Mouse (Mus musculus) MEL (cell line): ENCODE measurements around the gene Cul3. TPM values are rescaled to one million over a fixed set of nuclear protein-coding genes. Genes with fewer than 3 reads are reported as not detected.

ENCODE experiments used
- DNase-seq: peaks from one replicate; pipeline ENCODE4 v3.0.0; 2011; ENCODE audit warnings: low read depth, low spot score
- H3K27ac ChIP-seq: 2 replicates; pipeline ENCODE4 v1.5.1; 2012; ENCODE audit warnings: low read depth, mild to moderate bottlenecking, control low read depth, low read length, moderate library complexity; ENCODE audit not compliant: control insufficient read depth
- H3K27me3 ChIP-seq, 2 experiments: fragments of 150-350 bp in 1 of 2; sonication (generic) in 1 of 2; 2 replicates each; pipeline ENCODE4 v1.6.1; 2012; ENCODE audit warnings: low read length in 2 of 2, mild to moderate bottlenecking in 2 of 2, improper control_type of control experiment in 1 of 2, moderate library complexity in 1 of 2; ENCODE audit not compliant: insufficient read depth in 2 of 2, control insufficient read depth in 1 of 2
- H3K36me3 ChIP-seq, 2 experiments: 2 replicates each; pipeline ENCODE4 v1.6.1; 2012 to 2014; ENCODE audit warnings: low read length in 2 of 2, improper control_type of control experiment in 1 of 2, inconsistent platforms in 1 of 2, mild to moderate bottlenecking in 1 of 2; ENCODE audit not compliant: insufficient read depth in 2 of 2, control insufficient read depth in 1 of 2
- H3K4me1 ChIP-seq, 2 experiments: fragments of 150-350 bp in 1 of 2; sonication (generic) in 1 of 2; 2 replicates each; pipeline ENCODE4 v1.6.1; 2012; ENCODE audit warnings: low read length in 2 of 2, improper control_type of control experiment in 1 of 2, mild to moderate bottlenecking in 1 of 2; ENCODE audit not compliant: insufficient read depth in 2 of 2, control insufficient read depth in 1 of 2
- H3K4me3 ChIP-seq, 2 experiments: fragments of 150-350 bp in 1 of 2; sonication (generic) in 1 of 2; 2 replicates each; pipeline ENCODE4 v1.5.1; 2012; ENCODE audit warnings: low read depth in 2 of 2, low read length in 2 of 2, mild to moderate bottlenecking in 2 of 2, moderate library complexity in 2 of 2, control low read depth in 1 of 2, improper control_type of control experiment in 1 of 2; ENCODE audit not compliant: control insufficient read depth in 1 of 2, insufficient read depth in 1 of 2
- H3K79me2 ChIP-seq: 2 replicates; pipeline ENCODE4 v1.6.1; 2012; ENCODE audit warnings: mild to moderate bottlenecking, low read length, moderate library complexity; ENCODE audit not compliant: control insufficient read depth, poor library complexity, insufficient read depth
- H3K9ac ChIP-seq: 2 replicates; pipeline ENCODE4 v1.6.1; 2012; ENCODE audit warnings: low read depth, mild to moderate bottlenecking, control low read depth, low read length, moderate library complexity; ENCODE audit not compliant: control insufficient read depth, poor library complexity, severe bottlenecking
- H3K9me3 ChIP-seq: fragments of 150-350 bp; sonication (generic); replicated peaks from 2 replicates; pipeline ENCODE4 v1.6.1; 2012; ENCODE audit warnings: mild to moderate bottlenecking, low read length, improper control_type of control experiment, moderate library complexity; ENCODE audit not compliant: insufficient read depth
- CHD1 ChIP-seq: IDR thresholded peaks from 2 replicates; pipeline ENCODE4 v1.6.1; 2012; ENCODE audit warnings: low read depth, mild to moderate bottlenecking, inconsistent platforms, low read length, improper control_type of control experiment
- CHD2 ChIP-seq: IDR thresholded peaks from 2 replicates; pipeline ENCODE4 v1.6.1; 2011; ENCODE audit warnings: low read length, improper control_type of control experiment
- CTCF ChIP-seq, 3 experiments: IDR thresholded peaks in 2 of 3; conservative IDR thresholded peaks in 1 of 3; 2 replicates each; pipeline ENCODE4 v1.5.1; 2011 to 2012; ENCODE audit warnings: low read length in 3 of 3, low read depth in 2 of 3, mild to moderate bottlenecking in 2 of 3, improper control_type of control experiment in 1 of 3, inconsistent platforms in 1 of 3, mixed read lengths in 1 of 3, moderate library complexity in 1 of 3; ENCODE audit not compliant: control insufficient read depth in 1 of 3, insufficient read depth in 1 of 3, poor library complexity in 1 of 3, severe bottlenecking in 1 of 3
- E2F4 ChIP-seq: IDR thresholded peaks from 2 replicates; pipeline ENCODE4 v1.6.1; 2011; ENCODE audit warnings: low read depth, low read length, improper control_type of control experiment, borderline replicate concordance
- ELF1 ChIP-seq: IDR thresholded peaks from 2 replicates; pipeline ENCODE4 v1.6.1; 2014; ENCODE audit warnings: low read depth, mild to moderate bottlenecking, inconsistent platforms, low read length, improper control_type of control experiment, moderate library complexity
- EP300 ChIP-seq, 2 experiments: IDR thresholded peaks; 2 replicates each; pipeline ENCODE4 v1.6.1; 2011; ENCODE audit warnings: improper control_type of control experiment in 2 of 2, low read length in 2 of 2, low read depth in 1 of 2, mild to moderate bottlenecking in 1 of 2
- ETS1 ChIP-seq: IDR thresholded peaks from 2 replicates; pipeline ENCODE4 v1.6.1; 2012; ENCODE audit warnings: low read depth, mild to moderate bottlenecking, inconsistent platforms, low read length, improper control_type of control experiment, moderate library complexity
- GATA1 ChIP-seq: IDR thresholded peaks from 2 replicates; pipeline ENCODE4 v1.6.1; 2011; ENCODE audit warnings: low read depth, low read length, improper control_type of control experiment
- HCFC1 ChIP-seq: IDR thresholded peaks from 2 replicates; pipeline ENCODE4 v1.6.1; 2012; ENCODE audit warnings: low read depth, mild to moderate bottlenecking, inconsistent platforms, low read length, improper control_type of control experiment, moderate library complexity
- MAFK ChIP-seq: IDR thresholded peaks from 2 replicates; pipeline ENCODE4 v1.6.1; 2011; ENCODE audit warnings: low read depth, mild to moderate bottlenecking, low read length, improper control_type of control experiment, borderline replicate concordance
- MAX ChIP-seq: IDR thresholded peaks from 2 replicates; pipeline ENCODE4 v1.6.1; 2011; ENCODE audit warnings: low read length, improper control_type of control experiment
- MEF2A ChIP-seq: IDR thresholded peaks from 2 replicates; pipeline ENCODE4 v1.6.1; 2014; ENCODE audit warnings: low read depth, mild to moderate bottlenecking, inconsistent platforms, low read length, improper control_type of control experiment; ENCODE audit not compliant: poor library complexity, insufficient replicate concordance, severe bottlenecking; ENCODE audit errors: extremely low read depth
- MYB ChIP-seq: IDR thresholded peaks from 2 replicates; pipeline ENCODE4 v1.6.1; 2011; ENCODE audit warnings: mild to moderate bottlenecking, low read depth, low read length, improper control_type of control experiment
- MYC ChIP-seq: IDR thresholded peaks from 2 replicates; pipeline ENCODE4 v1.6.1; 2011; ENCODE audit warnings: low read depth, mild to moderate bottlenecking, low read length, improper control_type of control experiment, moderate library complexity
- NELFE ChIP-seq: IDR thresholded peaks from 2 replicates; pipeline ENCODE4 v1.6.1; 2011; ENCODE audit warnings: low read depth, low read length, improper control_type of control experiment
- NRF1 ChIP-seq: IDR thresholded peaks from 2 replicates; pipeline ENCODE4 v1.6.1; 2014; ENCODE audit warnings: low read depth, mild to moderate bottlenecking, inconsistent platforms, low read length, improper control_type of control experiment, moderate library complexity; ENCODE audit not compliant: poor library complexity, insufficient read depth, severe bottlenecking
- RCOR1 ChIP-seq: IDR thresholded peaks from 2 replicates; pipeline ENCODE4 v1.6.1; 2012; ENCODE audit warnings: low read depth, mild to moderate bottlenecking, inconsistent platforms, low read length, improper control_type of control experiment
- SIN3A ChIP-seq: IDR thresholded peaks from 2 replicates; pipeline ENCODE4 v1.6.1; 2012; ENCODE audit warnings: low read length, improper control_type of control experiment, inconsistent platforms
- SMC3 ChIP-seq: IDR thresholded peaks from 2 replicates; pipeline ENCODE4 v1.6.1; 2011; ENCODE audit warnings: low read depth, low read length, improper control_type of control experiment
- TAL1 ChIP-seq: IDR thresholded peaks from 2 replicates; pipeline ENCODE4 v1.6.1; 2012; ENCODE audit warnings: mild to moderate bottlenecking, inconsistent platforms, low read length, moderate library complexity, mixed read lengths
- ZNF384 ChIP-seq: IDR thresholded peaks from 2 replicates; pipeline ENCODE4 v1.6.1; 2012; ENCODE audit warnings: low read depth, mild to moderate bottlenecking, inconsistent platforms, low read length, improper control_type of control experiment
- polyA plus RNA-seq, 2 experiments: library from polyadenylated mRNA; stranded (reverse) in 1 of 2; unstranded in 1 of 2; fragments of >175 nt in 1 of 2; fragments of >200 nt in 1 of 2; gene quantifications; 2 replicates each; pipeline versions ENCODE4 v1.2.1 to v1.2.4; 2012; ENCODE audit warnings: low replicate concordance in 2 of 2, low read depth in 1 of 2; ENCODE audit not compliant: insufficient read length in 2 of 2, insufficient read depth in 1 of 2, missing spikeins in 1 of 2
- total RNA-seq: library from RNA; depleted of rRNA; stranded (reverse); fragments of 300-350 nt; gene quantifications from 2 replicates; pipeline ENCODE4 v1.2.3, GENCODE M21; 2012

Gene Cul3
- total and polyA plus RNA-seq, 3 experiments, result 68.2 to 1,559 (median 90.9) TPM

DNA sequence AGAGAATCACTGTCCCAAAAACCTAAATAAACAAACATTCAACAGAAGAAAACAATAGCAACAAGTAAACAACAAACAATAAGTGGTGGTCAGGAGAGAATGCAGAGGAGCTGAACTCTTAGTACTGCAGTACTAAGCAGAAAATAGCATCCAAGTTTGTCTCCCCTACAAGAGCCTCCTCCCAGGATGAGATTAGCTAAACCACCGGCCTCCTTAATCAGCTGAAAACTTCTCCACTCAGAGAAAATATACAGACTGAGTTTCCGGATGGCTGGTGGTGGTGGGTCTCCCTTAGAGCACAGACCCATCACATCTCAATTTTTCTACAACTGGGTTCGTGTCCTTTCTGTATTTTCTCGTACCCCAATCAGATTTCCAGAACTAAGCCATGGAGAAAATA lies 47.0 kb downstream of the Cul3 start:
- peak; percentile 64 for DNase-seq
- H3K9me3 ChIP-seq, result no peaks in the 10 kb centered on the region
- peak overlapping the region; percentile 34; the same call in 1 of the 2 replicates for H3K27ac ChIP-seq
- H3K79me2 ChIP-seq, result peaks cover 35% of the 10 kb centered on the region
- H3K36me3 ChIP-seq, result peaks cover 18 to 32% of the 10 kb centered on the region in 2 experiments
- H3K4me1 ChIP-seq, result peaks cover 12 to 23% of the 10 kb centered on the region in 2 experiments
- H3K4me3 ChIP-seq, result 0 out of 4 replicates have a peak overlapping the region, but pooled peaks of 1 of the 2 experiments have one; percentile 19
- TF ChIP-seq MEF2A, result no peak
- no peak for TF ChIP-seq NELFE
- TF ChIP-seq NRF1, result no peak
- TF ChIP-seq ELF1, result no peak
- no peak for TF ChIP-seq CTCF (IDR thresholded peaks at IDR 0.05 in 2 of 3, conservative IDR thresholded peaks at IDR 0.05 in 1 of 3; ENCODE audit: control insufficient read depth in 1 of 3, insufficient read depth in 1 of 3, low read depth in 2 of 3, low read length in 3 of 3, poor library complexity in 1 of 3, severe bottlenecking in 1 of 3)
- peak; percentile 32; the same call in 1 of the 2 replicates for TF ChIP-seq GATA1
- no peak for TF ChIP-seq MAFK
- TF ChIP-seq MYB, result no peak
- no peak for TF ChIP-seq TAL1
- no peak for TF ChIP-seq CHD1
- TF ChIP-seq ETS1, result peak; percentile 73
- no peak for TF ChIP-seq MYC
- TF ChIP-seq ZNF384, result peak; percentile 74; the same call in 1 of the 2 replicates
- TF ChIP-seq EP300 (IDR thresholded peaks at IDR 0.05; ENCODE audit: low read depth in 1 of 2, low read length in 2 of 2), result peak; percentile 45 to 53; a peak in 2 of 4 replicates
- no peak for TF ChIP-seq MAX
- TF ChIP-seq SIN3A, result peak; percentile 40
- TF ChIP-seq HCFC1, result no peak
- TF ChIP-seq CHD2, result no peak
- no peak for TF ChIP-seq E2F4
- peak; percentile 47; the same call in 1 of the 2 replicates for TF ChIP-seq RCOR1
- no peak overlapping the region for H3K9ac ChIP-seq
- H3K27me3 ChIP-seq, result no peaks in the 10 kb centered on the region

DNA sequence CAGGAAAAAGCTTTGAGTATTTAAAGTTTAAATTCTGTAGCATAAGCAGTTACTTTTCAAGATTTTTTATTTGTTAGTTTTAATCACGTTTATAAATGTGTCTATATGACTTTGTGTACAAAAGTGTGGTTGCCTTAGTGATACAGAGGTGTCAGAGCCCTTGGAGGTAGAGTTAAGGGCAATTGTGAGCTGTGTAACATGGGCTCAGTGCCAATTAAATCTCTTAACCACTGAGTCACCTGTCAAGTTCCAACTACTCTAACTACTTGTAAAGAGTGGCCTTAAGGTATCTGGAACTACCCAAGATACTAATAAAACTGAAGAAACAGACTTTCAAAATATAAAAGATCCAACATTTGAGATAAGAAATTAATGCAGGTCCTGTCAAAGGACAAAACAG lies 61.5 kb downstream of the Cul3 start:
- H3K9ac ChIP-seq, result no peak overlapping the region
- no peak for TF ChIP-seq SMC3
- DNase-seq, result no peak
- H3K9me3 ChIP-seq, result no peaks in the 10 kb centered on the region
- H3K27me3 ChIP-seq, result no peaks in the 10 kb centered on the region
- no peaks in the 10 kb centered on the region for H3K79me2 ChIP-seq
- H3K27ac ChIP-seq, result no peak overlapping the region
- H3K4me1 ChIP-seq, result no peaks in the 10 kb centered on the region
- peaks cover 0 to 57% of the 10 kb centered on the region in 2 experiments; a peak in 2 of 4 replicates for H3K36me3 ChIP-seq
- no peak overlapping the region for H3K4me3 ChIP-seq
